Mouse (Mus musculus) left cerebral cortex, adult 2 months (tissue): ENCODE measurements around the gene Stat3. TPM values are rescaled to one million over a fixed set of nuclear protein-coding genes. Genes with fewer than 3 reads are reported as not detected.

Experiments
- DNase-seq, 2 experiments: peaks; one replicate each; pipeline ENCODE4 v3.0.0; 2021 to 2022; ENCODE audit warnings: low spot score in 2 of 2, mixed read lengths in 1 of 2; ENCODE audit errors: extremely low spot score in 1 of 2
- H3K27ac ChIP-seq: fragments of 200-600 bp; 2 replicates; pipeline ENCODE4 v1.8.1; 2022
- H3K4me3 ChIP-seq: fragments of 200-600 bp; 2 replicates; pipeline ENCODE4 v1.8.1; 2022
- CTCF ChIP-seq: fragments of 200-600 bp; IDR thresholded peaks from 2 replicates; pipeline ENCODE4 v1.8.1; 2022; ENCODE audit warnings: antibody characterized with exemption, mild to moderate bottlenecking, moderate library complexity
- intact Hi-C: fragments of 180-260 bp; cut with DNase I; formaldehyde crosslinking; loops from one replicate; pipeline ENCODE4 v1.15.1; 2025
- total RNA-seq, 2 experiments: library from RNA; stranded (reverse); gene quantifications; 2 replicates each; pipeline ENCODE4 v1.2.3; 2021

Stat3 gene
- total RNA-seq, 2 experiments from 2014 or later = 35.7 to 40.9 TPM

GRCm38 (mm10) chr11:100879321-100880078 is 59.8 kb downstream of the Stat3 start:
- DNase-seq = no peak
- no peak for TF ChIP-seq CTCF
- intact Hi-C loops = no loop called here

DNA sequence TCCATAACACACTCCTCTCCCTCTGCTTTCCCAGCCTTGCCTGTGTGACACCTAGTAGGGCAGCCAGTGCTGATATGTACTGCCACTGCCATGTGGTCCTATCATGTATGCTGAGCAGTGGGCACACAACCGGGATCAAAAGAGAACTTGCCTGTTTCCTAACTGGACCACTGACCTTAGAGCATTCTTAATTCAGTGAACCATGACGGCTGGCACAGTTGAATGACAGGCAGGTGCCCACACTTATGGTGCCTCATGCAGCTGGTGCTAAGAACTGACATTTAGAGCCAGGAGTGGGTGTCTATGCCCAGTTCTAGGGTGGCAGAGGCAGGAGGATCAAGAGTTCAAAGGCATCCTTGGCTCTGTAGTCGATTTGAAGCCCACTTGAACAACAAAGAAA is 63.6 kb downstream of the Stat3 start:
- no peak overlapping the region for H3K27ac ChIP-seq
- intact Hi-C loops = no loop called here
- no peak for TF ChIP-seq CTCF
- H3K4me3 ChIP-seq = no peak overlapping the region
- no peak for DNase-seq

More at GRCm38 (mm10) chr11:100879321-100880078, 59.8 kb downstream of the Stat3 start:
- H3K27ac ChIP-seq = no peak overlapping the region
- no peak overlapping the region for H3K4me3 ChIP-seq

GRCm38 (mm10) chr11:100870968-100871350 is 68.4 kb downstream of the Stat3 start:
- intact Hi-C loops = no loop called here
- no peak overlapping the region for H3K27ac ChIP-seq
- TF ChIP-seq CTCF = no peak
- no peak for DNase-seq
- H3K4me3 ChIP-seq = no peak overlapping the region

- intact Hi-C loops = no loop called here
- Histone ChIP-seq H3K27ac (no peak overlapping the region), H3K4me3 (no peak overlapping the region)
- no peak for TF ChIP-seq CTCF
- DNase-seq = no peak
These were observed 68.9 kb downstream of the Stat3 start for GRCm38 (mm10) chr11:100870256-100870967.

GRCm38 (mm10) chr11:100865618-100866017 is 73.7 kb downstream of the Stat3 start:
- intact Hi-C loops = loop anchor here (10.0 kb wide), 1 partner anchor 231 kb away; no protein-coding TSS in a partner anchor
- DNase-seq = no peak
- TF ChIP-seq CTCF = no peak; the same call in 1 of the 2 replicates
- Histone ChIP-seq H3K27ac (no peak overlapping the region), H3K4me3 (no peak overlapping the region)

DNA sequence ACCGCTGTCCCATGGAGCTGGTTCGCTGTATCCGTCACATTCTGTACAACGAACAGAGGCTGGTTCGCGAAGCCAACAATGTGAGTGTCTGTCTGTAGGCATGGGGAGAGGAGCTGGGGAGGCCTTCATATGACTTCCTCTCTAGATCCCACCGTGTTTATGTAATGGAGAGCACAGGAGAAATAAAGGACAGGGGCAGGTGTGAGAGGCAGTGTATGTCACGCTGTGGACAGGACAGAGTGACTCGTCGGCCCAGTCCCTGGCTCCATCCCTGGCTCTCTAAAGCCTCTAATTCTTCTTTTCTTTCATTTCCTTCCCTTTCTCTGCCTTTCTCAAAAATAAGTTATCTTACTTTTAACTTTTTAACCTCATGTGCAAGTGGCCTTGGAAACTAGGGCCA is 76.2 kb downstream of the Stat3 start:
- no peak for TF ChIP-seq CTCF
- H3K4me3 ChIP-seq = no peak overlapping the region
- H3K27ac ChIP-seq = no peak overlapping the region
- DNase-seq = no peak
- intact Hi-C loops = loop anchor here (10.0 kb wide), 1 partner anchor 228 kb away; no protein-coding TSS in a partner anchor

DNA sequence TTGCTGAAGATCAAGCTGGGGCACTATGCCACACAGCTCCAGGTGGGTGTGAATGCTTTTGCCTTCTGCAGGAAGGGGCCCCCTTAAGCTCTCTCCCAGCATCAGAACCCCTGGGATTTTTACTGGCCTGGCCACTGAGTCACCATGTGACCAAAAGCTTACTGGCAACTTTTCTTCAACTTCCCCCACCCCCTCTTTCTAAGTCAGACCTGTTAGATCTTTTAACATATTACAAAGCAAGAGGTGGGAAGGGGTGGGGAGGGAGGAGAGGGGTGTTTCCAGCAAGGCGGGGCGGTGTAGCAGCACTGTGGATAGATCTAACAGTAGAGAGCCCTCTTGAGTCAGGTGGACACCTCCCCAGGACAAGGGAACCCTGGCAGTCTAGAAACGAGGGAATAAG is 77.5 kb downstream of the Stat3 start:
- H3K4me3 ChIP-seq = no peak overlapping the region
- intact Hi-C loops = loop anchor here (10.0 kb wide), 1 partner anchor 227 kb away; no protein-coding TSS in a partner anchor
- no peak for DNase-seq
- no peak overlapping the region for H3K27ac ChIP-seq
- TF ChIP-seq CTCF = no peak

- Histone ChIP-seq H3K27ac (no peak overlapping the region), H3K4me3 (no peak overlapping the region)
- intact Hi-C loops = loop anchor here (10.0 kb wide), 1 partner anchor 227 kb away; no protein-coding TSS in a partner anchor
- no peak for TF ChIP-seq CTCF
- no peak for DNase-seq
These were observed 78.0 kb downstream of the Stat3 start for GRCm38 (mm10) chr11:100861335-100861734.

DNA sequence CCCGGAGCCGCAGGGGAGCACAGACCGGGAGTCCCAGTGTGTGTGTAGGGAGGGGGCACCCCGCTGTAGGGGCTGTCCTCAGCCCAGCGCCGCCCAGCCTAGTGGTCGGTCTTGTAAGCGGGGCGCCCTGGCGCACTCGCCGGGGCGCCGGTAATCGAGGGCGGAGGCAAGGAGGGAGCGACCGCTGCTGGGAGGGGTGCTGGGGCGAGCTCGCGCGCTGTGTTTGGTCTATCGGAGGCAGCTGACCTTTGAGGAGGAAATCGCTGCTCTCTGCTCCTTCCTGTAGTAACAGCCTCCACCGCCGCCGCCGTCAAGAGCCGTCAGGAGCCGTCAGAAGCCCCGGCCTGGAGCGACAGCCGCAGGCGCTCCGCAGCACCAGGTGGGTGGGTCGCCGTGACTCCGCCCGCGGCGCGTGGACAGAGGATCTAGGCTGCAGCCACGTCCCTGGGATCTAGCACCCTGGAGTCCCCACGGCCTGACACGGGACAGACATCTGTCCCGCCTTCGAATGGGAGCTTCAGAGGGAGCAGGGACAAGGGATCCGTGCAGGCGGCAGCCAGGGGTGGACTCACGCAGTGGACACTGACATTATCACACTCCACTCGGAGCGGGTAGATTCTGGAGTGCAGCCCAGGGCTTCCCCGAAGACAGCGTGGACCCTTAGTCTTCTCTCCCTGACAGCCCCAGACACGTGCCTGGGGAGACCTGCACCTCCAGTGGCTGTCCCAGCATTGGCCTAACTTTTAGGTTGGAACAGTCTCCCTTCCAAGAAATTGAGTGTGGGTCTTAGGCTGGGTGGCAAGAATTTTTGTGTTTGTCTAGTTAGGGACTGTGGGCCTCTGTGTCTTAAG is 78.9 kb downstream of the Stat3 start:
- DNase-seq = peak; percentile 31 to 33
- intact Hi-C loops = loop anchor here (10.0 kb wide), 1 partner anchor 226 kb away; no protein-coding TSS in a partner anchor
- no peak; the same call in none of the 2 replicates for TF ChIP-seq CTCF
- peak overlapping the region; percentile 46 for H3K4me3 ChIP-seq
- no peak overlapping the region for H3K27ac ChIP-seq

- intact Hi-C loops = loop anchor here (10.0 kb wide), 1 partner anchor 225 kb away; no protein-coding TSS in a partner anchor
- Histone ChIP-seq H3K4me3 (peak overlapping the region; percentile 46; the same call in 1 of the 2 replicates), H3K27ac (no peak overlapping the region)
- no peak for TF ChIP-seq CTCF
- DNase-seq = no peak
These were observed 79.7 kb downstream of the Stat3 start for GRCm38 (mm10) chr11:100859579-100860075.

DNA sequence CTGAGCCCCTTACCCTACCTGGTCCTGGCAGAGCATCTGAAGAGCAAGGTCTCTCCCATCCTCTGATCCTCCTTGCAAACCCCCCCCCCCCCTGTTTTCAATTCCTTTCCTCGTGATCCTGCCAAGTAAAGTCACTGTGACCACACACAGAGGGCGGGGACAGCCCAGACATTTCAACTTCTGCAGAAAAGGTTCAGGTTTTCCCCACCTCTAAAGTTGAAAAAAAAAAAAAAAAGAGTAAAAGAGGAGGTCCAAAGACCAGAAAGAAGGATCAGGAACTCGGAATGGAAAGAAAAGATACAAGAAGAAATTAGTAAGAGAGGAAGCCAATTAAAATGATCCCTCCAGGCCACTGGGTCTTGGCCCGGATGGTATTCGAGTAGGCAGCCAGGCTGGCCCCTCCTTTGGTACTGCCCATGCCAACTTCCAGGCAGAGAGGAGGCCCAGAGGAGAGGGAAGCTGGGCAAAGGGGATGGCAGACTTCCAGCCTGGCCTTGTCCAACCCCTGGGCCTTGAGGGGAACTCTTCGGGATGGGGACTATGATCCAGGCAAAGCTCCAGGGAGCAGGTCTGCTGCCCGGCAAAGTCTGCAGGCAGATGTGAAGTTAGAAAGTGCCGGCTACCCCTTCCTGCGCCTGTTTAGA is 80.3 kb downstream of the Stat3 start, which contains the start of gene Stat5a:
Stat5a (plus strand) TSS at position 417 of the 644 bp plus-strand sequence.
- DNase-seq = peak; percentile 26 to 48
- TF ChIP-seq CTCF = no peak
- H3K4me3 ChIP-seq = peak within 1 kb of the TSS; percentile 46
- intact Hi-C loops = no loop called here
- no peak within 1 kb of the TSS for H3K27ac ChIP-seq
